Mouse (Mus musculus): ENCODE results near the gene Galnt14. TPM values are rescaled to one million over a fixed set of nuclear protein-coding genes. Genes with fewer than 3 reads are reported as not detected.
A peak's percentile ranks its signal among the peaks of the same experiment; 100 is the strongest.

The Galnt14 gene
- polyA plus RNA-seq, 2 experiments from 2014 or later = 0.70 to 0.82 TPM

DNA sequence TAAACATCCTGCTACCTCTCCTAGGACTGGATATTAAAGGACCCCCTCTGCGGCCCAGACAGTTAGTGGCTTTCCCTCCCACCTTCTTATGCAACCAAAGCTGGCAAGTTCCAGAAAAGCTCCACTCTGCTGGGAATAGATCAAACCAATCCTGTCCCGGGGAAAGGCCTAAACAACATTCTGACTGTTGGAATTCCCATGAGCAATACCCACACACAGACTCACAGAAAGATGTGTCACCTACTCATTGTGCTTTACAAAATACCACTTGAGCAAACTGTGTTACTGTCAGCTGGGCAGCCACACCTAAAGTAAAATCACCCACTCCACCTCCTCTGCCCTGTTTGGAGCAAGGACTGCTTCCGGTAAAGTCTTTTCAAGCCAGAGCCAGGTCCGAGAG is 207.6 kb downstream of the Galnt14 start:
- ATAC-seq = no peak

DNA sequence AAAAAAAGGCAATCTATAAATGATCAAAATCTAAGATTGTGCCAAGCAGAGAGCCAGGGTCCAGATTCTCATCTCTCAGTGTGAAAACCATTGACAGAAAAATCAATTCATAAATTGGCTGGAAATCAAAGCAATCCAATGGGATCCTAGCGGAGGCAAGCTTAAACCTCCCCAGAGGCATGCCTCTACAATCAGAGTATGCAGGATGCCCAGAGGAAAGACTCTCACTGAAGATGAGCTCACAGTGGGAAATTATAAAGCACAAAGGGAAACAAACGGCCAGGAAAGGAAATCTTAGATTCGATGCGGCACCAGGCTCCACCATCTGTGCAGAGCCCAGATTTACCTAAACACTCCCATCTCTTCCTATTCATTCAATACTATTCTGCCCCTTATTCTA is 220.7 kb downstream of the Galnt14 start:
- no peak for ATAC-seq

DNA sequence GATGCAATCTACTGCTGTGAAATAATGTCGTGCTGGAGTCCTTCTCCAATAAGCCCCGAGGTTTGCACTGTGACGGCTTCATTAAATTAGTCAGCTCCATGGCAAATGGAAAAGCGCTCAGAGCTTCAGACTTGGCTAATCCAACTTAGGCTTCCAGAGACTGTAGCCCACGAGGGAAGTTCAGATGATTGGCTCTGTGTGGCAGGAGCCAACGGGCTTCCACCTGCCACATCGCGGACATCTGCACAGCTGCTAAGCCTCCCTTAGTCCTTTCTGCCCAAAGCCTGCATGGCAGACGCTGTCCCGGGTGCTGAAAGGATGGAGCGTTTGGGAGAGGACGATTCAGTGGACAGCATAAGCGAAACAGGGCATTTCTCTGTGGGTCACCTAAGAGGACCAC is 222.5 kb downstream of the Galnt14 start:
- no peak for ATAC-seq

DNA sequence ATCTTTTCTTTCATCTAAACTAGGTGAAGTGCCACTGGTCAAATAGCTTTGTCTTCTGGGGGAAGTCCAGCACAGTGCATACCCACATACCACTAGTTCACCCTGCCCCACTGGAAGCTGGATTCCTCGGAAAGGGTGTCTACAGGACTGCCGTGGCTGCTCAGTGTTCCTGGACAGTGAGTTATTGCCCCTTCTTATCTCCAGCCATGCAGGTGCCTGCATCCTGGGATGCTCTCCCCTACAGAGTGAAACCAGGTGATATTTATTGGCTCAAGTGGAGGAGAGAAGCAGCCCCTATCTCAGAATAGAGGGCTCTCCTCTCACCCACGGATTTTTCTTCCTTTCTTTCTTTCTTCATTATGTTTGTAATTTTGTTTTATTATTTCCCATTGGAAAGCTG is 222.9 kb downstream of the Galnt14 start:
- ATAC-seq = no peak

DNA sequence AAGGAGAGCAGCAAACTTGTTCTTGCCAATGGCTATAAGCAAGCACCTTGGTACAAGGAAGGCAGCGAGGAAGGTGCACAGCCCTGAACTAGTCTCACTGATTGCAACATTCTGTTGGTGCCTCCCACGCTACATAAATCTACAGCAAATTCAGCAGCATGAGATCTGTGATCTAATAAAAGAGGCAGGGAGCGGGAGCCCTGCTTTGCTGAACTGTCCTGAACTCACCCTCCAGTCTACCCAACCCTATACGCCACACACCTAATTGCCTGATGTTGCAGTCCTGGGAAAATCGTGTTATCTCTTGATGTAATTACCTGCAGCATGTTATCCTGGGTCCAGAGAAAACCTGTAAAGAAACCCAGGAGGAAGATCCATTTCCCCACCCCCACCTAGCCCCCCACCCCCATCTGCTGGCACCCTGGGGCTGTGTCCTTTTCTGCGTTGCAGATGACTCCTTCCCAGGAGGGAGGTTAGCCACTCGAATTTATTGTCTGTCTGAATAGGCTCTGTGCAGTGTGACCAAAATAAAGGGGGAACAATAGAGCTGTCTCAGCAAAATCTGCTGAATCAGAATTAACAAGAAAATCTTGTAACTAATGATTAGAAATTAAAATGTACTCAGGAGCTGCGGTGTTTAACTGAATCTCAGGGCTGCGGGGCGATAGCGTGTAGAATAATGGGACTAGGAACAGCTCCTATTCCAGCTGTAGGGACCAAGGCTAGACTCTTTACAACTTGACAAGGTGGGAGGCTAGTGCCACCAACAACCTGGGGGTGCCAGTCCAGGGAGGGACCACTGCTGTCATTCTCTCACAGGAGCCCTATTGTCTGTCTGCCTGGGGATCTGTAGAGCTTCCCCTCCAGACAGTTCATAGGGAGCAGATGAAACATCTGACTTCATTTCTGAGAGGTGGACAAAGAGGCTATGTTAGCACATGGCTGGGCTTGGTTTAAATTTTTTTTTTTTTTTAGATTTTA is 232.9 kb downstream of the Galnt14 start:
- ATAC-seq = no peak

DNA sequence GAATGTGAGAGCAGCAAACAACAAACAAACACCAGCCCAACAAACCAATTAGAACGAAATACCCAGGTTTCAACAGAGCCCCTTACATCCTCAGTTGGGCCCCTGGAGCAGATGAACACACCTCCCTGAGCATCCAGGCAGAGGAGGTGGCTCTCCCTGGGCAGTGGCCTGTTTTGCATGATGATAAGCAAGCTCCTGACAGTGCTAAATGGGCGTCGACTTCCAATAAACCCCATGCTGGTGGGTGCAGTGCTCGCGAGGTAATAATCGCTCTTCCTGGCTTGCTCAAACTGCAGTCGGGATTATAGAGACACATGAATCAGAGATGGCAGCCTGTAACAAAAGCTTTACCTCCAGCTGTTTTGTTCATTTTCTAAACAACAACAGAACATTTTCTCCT is 235.9 kb downstream of the Galnt14 start:
- no peak for ATAC-seq

DNA sequence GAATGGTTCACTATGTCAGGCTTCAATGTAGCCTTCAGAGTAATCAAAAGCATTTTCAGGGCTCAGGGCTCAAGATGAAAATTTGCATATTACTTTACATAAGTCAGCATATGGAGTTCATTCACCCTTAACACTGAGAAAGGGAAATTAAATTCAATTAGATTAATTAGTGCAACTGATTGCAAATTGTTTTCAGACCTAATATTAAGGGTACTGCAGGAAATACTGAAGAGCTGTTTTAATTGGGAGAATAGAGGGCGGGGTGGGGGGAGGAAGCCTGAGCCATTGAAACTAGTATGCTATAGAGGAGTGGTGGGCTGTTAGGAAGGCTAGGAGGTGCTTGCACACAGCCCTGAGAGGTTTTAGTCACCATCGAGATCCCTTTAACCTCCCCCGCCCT is 237.2 kb downstream of the Galnt14 start:
- no peak for ATAC-seq

DNA sequence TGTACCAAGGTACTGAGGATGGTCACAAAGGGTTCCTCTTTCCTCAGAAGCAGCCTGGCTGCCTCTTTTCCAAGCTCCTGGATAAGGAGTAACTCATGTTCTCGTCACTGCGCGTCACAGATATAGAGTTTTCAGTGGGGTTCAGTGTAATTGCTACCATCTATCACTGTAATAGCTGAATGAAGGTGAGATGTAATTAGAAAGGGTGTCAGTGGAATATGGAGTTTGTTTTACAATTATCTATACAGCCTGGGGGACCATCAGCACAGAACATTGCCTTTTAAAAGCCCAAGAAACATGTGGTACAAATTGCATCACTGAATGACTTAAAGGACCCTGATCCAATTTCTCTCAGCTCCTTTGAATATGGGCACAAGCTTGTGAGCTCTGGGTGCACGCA is 249.4 kb downstream of the Galnt14 start:
- no peak for ATAC-seq

DNA sequence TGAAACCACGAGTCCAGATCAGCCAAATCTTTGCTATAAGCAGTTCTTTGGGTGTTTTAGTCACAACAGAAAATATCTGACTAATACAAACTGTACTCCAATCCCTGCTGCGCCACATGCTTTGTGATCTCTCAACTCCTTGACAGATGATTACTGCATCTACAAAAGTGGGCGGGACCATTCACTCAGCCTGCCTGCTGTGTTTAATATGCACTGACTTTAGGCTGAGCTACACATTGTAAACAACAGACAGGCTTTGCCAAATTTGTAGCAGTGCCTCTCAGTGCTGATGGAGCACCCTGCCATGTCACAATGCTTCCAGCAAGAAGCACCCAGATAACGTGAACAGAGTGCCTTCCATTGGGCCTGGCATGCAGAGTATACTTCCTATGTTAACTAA is 251.5 kb downstream of the Galnt14 start:
- no peak for ATAC-seq

DNA sequence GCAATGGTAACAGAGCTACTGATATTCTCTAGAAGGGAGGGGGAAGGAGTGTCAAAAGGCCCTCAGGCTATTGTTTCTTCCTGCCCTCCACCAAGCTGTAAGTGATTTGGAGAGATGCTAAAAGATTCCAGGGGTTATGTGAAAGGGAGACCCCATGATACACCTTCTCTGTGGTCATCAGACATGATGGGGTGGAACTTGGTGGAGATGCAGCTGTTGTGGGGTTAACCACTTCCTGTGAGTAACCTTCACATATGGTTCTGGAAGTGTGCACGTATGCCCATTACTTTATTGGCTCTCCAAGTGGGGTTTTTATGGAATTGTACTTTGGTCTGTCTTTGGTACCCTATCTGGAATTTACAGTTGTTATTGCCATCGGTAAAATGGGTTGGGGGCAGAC is 253.7 kb downstream of the Galnt14 start:
- peak; percentile 76 for ATAC-seq

DNA sequence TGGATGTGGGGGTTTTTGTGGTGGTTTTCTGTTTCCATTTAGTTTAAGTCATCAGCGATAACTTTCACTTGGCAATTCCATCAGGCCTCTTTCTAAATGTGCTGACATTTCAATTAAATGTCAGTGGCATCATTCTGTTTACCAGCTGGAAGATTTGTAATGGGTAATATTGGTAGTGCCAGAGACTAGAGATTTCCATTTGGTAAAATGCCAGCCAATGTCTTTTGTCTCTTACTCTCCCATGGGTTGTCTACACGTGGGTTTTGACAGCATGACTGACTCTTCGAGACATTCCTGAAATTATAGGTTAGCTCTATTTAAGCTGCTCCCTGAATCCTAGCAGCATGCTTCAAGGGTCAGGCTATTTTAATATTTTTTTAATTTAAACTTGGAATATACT is 256.6 kb downstream of the Galnt14 start:
- peak; percentile 46 for ATAC-seq

DNA sequence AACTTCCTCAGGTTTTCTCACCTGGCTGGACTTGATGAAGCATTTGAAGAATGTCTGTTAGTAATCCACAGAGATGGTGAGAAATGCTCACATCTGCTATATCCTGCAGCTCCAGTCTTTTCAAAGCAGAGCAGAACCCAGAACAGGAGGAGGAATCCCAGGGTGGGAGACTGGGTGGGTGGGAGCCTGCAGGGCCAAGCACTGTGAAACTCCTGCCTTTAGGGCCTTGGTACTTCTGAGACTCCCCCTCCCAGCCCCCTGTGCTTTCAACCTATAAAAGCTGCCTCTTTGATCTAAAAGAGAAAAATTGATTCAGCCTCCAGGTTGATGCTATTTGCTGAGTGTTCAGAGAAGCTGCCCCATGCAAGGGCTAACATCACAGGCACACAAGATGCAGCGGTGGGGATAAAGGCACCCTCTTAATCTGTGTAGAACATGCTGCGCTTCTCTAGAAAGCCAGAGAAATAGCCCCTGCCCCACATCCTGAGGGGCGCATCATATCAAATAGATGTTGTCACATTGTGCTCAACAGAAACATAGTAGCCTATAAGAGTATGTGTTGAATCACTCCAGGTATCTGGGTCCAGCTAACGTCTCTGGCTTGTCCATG is 258.0 kb downstream of the Galnt14 start:
- ATAC-seq = no peak

DNA sequence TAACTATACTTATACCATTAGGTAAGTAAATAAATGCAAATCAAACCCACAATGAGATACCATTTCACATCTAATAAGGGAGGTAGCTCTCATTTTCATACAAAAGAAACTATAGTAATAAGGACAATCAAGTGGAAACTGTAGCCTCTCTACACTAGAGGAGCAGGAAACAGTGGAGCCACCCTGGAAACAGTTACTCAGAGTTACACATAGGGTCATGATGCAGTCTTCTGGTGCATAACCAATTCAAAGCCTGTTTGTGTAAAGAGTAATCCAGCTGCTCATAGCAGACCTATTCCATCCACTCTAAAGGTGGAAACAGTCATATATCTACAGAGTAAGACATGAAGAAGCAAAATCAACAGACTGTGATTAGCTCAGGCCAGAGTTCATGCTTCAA is 261.1 kb downstream of the Galnt14 start:
- peak; percentile 65 for ATAC-seq

Other genes starting within 250 kb of the Galnt14 start
- gene Ehd3, start 93.7 kb upstream of the Galnt14 start, polyA plus RNA-seq (2017; shearing (Covaris generic)) = 10 to 100 TPM; 45.6 to 82.6 TPM
- gene Xdh, start 239.7 kb upstream of the Galnt14 start, polyA plus RNA-seq (2017; shearing (Covaris generic)) = 10 to 100 TPM; 27.8 to 48.7 TPM